Mouse (Mus musculus) E14TG2a.4 (cell line): Measurements from ENCODE around the gene Plpp2.

Experiments
- CTCF ChIP-seq: conservative IDR thresholded peaks from 2 replicates; pipeline ENCODE4 v1.5.1; 2014; ENCODE audit warnings: low read length
- NANOG ChIP-seq: IDR thresholded peaks from 2 replicates; pipeline ENCODE4 v1.6.1; 2014; ENCODE audit warnings: borderline replicate concordance, low read length, mixed read lengths
- POU5F1 ChIP-seq: IDR thresholded peaks from 2 replicates; pipeline ENCODE4 v1.6.1; 2014; ENCODE audit warnings: low read length, borderline replicate concordance

DNA sequence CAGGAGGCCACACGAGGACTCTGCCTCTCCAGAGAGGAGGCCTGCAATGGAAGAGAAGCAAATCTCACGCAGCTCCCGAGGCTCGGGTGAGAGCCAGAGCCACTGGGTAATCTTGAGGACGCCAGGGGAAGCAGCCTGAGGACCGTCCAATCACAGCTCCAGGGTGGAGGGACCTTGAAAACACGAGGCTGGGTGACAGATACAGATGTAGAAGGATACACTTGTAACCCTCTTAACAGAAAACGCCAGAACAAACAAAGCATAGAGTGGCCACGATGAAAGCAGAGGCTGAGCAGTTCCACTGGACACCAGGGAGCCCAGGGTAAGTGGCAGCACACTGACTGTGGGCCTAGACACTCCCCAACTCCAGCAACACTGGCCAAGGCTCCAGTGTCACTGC, 16.8 kb upstream of the Plpp2 start:
- TF ChIP-seq CTCF = no peak
- TF ChIP-seq NANOG = no peak
- TF ChIP-seq POU5F1 = no peak
